Mouse (Mus musculus): ENCODE measurements around the gene Magee1. TPM values are rescaled to one million over a fixed set of nuclear protein-coding genes. Genes with fewer than 3 reads are reported as not detected.
"Not testable (repeated sequence)": the region's sequence is repeated elsewhere in the genome, so short reads cannot be mapped to it uniquely, and the experiment has no call there.

The Magee1 gene
- total RNA-seq (2021): 10 to 100 TPM; 17.7 to 21.9 TPM
- long read RNA-seq, experiment 1, transcript Magee1-201 (1 exons, 3,550 nt): major isoform, 15 of 15 reads
- long read RNA-seq, experiment 1, partial matches to known transcripts: 0 of 15 reads
- long read RNA-seq, experiment 1, other reads (novel, unspliced or antisense): 0 of 15 reads
- long read RNA-seq, experiment 2, transcript Magee1-201 (1 exons, 3,550 nt): major isoform, 42 of 43 reads
- long read RNA-seq, experiment 2, partial matches to known transcripts: 0 of 43 reads
- long read RNA-seq, experiment 2, other reads (novel, unspliced or antisense): 1 of 43 reads

DNA sequence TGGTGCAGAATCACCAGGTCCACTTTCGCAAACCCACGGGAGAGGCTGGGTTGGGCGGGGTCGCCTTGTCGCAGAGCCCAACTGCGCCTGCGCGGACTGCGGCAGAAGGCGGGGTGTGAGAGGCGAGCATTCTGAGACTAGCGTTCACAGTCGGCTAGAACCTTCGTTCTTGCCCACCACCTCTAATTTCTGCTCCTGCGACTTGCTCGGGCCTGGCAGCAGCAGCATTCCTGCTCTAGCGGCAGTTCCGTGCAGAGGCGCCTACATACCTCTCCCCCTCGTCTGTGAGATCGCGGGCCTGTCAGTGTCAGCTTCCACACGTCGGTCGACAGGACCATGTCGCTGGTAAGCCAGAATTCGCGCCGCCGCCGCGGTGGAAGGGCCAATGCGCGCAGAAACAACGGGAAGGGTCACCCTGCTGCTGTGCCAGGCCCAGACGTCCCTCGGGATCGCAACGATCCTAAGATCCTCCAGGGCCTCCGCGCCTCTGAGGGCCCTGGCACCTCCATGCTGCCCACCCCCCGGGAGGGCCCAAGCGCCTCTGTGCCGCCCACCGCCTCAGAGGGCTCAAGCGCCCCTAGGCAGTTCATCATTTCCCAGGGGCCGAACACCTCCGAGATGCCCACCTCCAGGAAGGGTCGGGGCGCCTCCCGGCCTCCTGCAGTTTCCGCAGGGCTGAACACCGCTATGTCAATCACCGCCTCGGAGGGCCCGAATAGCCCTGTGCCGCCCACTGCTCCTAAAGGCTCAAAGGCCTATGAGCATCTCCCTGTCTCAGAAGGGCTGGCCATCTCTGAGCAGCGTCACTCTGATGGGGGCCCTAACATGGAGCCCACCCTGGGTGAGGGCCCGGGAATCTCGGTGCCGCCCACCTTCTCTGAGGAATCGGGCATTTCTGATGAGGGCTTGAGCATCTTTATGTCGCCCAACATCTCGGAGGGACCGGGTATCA is at the start of gene Magee1:
Gene Magee1, plus strand, starts transcription at position 104 of the 952 bp plus-strand sequence.
- DNase-seq (ENCODE audit: low spot score in 2 of 2): peak; percentile 27 to 30

DNA sequence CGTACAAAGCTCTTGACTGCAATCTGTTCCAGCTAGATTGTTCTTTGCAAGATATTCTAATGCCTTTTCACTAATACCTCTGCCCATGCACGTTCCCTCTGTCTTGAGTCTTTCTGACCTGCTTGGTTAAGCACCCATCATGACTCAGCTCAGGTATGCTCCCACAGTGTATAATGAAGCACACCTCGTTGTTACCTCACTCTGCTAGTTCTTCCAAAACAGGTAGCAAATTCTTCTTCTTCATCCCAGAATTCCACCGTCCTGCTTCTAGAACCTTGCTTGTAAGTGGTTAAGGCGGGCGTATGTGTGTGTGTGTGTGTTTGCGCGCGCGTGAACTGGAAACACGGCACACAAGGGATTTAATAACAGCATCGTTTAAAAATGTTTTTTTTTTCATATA is 41.0 kb upstream of the Magee1 start:
- DNase-seq (ENCODE audit: low spot score in 2 of 2): no peak

DNA sequence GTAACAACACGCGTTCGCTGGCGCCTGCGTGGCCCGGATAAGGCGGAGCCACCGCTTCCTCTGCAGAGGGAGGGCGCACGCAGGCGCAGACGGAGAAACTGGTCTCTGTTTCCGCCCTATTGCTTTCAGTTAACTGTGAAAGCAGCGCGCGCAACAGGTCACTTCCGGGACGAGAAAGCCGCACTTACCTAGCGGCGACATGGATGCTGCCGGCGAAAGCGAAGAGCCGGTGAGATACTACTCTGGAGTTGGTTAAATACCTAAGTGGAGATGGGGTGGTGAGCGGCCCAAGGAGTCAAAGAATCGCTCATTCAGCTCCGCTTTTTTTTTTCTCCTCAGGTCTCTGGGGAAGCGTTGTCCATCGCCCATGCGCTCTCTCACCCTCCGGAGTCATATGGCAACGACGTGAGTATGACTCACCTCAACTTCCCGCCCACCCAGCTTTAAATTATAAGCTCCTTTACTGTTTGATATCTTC is 40.5 kb upstream of the Magee1 start, which contains the start of gene Pbdc1:
Gene Pbdc1, plus strand, starts transcription at position 142 of the 478 bp plus-strand sequence.
- DNase-seq (ENCODE audit: low spot score in 2 of 2): peak; percentile 62 to 68

DNA sequence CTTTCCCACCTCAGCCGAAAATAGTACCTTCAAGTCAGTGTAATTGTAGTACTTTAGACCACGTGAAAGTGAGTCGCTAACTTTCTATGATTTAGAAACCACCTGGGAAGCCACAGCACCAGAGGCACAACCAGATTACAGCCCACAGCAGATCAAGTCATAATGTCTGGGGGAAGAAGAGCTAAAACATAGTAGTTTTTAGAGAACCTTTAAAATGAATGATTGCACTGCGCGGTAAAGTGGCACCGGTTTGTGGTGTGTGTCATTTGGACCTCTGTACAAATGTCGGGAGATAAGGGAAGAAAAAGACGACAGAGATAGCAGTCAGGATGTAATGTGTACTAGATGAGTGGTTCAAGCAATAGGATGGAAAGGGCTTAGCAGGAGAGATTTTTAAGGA is 40.1 kb upstream of the Magee1 start:
- DNase-seq (ENCODE audit: low spot score in 2 of 2): no peak

DNA sequence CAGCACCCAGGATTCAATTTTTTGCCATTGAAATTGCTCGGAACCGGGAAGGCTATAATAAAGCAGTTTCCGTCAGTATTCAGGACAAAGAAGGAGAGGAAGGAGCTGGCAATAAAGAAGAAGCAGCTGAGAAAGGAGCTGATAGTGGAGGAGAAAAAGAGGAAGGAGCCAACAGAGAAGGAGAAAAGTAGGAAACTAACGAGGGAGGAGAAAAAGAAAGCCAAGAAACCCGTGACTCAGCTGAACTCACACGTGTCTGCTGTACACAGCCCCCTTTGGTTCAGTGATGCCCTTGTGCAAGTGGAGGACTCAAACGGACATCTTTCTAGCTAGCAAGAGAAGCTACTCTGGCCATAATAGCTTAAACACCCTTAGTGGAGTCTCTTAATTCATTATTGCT is 37.2 kb upstream of the Magee1 start:
- not testable (repeated sequence) for DNase-seq (ENCODE audit: low spot score in 2 of 2)

DNA sequence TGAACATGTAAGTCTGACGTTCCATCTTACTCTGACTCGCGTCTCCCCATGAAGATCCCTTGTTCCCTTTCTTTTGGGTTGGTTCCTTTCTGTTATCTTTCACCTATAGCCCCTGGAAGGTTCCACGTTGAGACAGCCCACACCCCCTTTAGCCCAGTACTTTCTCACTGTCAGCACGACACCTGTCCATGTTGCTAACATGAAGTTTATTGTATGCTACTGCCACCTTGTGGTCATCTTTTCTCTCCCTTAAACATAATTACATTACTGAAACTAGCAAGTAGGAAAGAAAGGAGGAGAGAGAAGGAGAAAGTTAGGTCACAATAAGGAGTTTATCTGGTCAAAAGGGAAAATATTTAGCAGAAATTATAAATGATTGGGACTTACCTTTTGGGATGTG is 16.0 kb upstream of the Magee1 start:
- DNase-seq (ENCODE audit: low spot score in 2 of 2): no peak

DNA sequence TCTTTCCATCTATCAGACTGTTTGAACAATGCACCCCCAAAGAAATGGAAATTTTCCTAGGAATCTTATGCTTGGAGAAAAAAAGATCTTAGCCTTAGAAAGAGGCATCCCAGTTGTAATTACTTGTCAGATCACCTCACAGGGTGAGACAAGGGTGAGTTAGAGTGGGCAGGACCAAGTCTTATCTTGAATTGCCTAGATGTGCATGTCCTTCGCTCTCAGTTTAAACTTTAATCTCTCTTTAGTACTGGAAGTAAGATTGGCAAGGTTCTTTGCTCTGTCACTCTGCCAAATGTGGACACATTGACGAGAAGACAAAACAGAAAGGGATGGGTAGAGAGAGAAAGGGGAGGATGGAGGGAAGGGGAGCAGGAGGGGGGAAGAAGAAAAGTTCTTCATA is 5.2 kb upstream of the Magee1 start:
- no peak for DNase-seq (ENCODE audit: low spot score in 2 of 2)

DNA sequence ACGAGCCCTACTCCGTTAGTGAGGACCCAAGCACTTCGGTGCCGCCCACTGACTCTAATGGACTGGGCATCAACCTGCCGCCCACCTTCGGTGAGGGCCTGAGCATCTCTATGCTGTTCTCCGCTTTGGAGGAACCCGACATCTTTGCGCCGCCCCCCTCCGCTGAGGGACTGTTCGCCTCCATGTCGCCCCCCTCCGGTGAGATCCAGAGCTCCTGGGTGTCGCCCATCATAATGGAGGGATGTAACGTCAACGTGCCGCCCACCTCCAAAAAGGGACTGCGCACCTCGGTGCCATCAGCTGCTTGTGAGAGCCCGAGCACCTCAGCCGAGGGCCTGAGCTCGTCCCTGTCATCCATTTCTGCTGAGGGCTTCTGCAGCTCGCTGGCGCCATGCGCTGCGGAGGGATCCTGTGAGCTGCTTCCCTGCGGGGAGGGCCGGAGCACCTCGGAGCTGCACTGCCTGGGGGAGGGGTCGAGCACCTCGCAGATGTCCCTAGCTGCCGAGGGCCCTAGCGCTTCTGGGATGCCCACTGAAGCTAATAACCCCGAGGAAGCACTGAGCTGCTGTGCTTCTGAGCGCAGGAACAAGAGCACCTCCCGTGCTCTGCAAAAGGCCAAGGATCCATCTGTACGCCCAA is 1.2 kb downstream of the Magee1 start:
- DNase-seq (ENCODE audit: low spot score in 2 of 2): peak; percentile 28

DNA sequence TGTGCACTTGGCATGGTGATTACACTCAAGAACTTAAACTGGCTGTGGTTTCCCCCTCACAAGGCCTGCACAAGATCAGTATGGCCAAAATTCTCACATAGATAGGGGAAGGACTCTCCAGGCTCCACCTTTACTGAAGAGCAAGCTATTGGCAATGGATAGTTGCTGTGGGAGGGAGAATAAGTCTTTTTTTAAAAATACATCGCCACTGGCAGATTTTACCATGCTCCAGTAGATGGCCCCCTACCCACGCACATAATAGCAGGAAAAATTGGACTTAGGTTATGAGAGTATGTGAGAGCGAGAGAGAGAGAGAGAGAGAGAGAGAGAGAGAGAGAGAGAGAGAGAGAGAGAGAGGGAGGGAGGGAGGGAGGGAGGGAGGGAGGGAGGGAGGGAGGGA is 4.7 kb downstream of the Magee1 start:
- no peak for DNase-seq (ENCODE audit: low spot score in 2 of 2)

DNA sequence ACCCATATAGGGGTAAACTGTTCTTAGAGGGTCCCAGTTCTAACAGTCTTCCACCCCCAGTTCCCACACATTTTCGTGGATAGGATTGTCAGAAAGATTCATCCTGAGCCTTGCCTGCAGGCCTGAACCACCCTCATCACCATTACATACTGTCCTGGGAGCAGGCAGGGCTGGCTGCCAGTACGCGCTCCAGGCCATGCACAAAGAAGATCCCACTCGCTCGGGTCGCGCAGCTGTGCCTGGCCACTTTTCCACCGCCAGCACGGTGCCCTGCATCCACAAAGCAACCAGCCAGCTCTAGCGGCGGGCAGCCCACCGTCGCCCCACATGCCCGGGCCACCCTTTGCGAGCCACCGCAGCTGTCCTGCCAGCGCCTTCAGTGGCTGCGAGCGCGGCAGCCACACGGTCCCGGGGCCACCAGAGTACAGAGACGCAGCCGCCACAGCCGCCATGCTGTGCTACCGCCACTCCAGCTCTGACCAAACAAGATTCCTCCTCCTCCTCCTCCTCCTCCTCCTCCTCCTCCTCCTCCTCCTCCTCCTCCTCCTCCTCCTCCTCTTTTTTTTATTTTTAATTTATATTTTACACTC is 31.8 kb downstream of the Magee1 start:
- no peak for DNase-seq (ENCODE audit: low spot score in 2 of 2)

DNA sequence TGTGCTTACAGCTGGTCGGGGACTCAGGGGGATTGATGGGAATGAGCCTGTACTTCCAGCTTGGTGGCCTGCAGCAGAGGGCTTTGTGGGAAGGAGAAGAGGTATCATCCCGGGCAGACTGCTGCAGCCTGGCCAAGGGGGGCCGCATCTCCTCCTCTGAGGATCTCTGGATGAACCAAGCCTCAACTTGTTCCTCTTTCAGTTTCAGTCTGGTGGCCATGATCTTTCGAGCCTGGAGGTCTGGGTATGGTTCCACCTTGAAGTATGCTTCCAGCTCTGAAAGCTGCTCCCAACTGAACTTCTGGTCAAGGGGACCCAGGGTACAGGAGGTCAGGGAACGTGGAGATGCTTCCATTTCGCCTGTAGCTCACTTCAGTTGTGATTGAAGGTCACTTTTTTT is 44.8 kb downstream of the Magee1 start:
- not testable (repeated sequence) for DNase-seq (ENCODE audit: low spot score in 2 of 2)

DNA sequence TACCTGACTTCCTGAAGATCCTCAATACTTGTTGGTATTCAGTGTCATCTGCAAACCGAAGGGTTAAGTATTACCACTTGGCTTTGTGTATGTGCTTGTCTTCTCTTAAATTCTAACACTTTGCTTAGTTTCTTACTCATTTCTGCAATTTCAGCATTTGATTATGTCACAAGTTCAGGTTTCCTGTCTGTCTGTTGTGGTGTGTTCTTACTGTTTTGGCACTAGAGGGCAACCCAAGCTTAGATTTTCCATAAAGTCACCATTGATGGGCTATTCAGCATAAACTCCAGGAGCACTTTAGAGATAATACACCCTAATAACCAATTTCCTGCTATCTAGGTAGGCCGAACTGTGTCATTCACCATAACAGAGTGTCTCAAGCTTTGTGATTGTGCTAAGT is 47.0 kb downstream of the Magee1 start:
- no peak for DNase-seq (ENCODE audit: low spot score in 2 of 2)

Other genes starting within 250 kb of the Magee1 start
- gene Pbdc1, start 40.6 kb upstream of the Magee1 start, total RNA-seq (2021): 10 to 100 TPM; 19.1 to 22.8 TPM